Mouse (Mus musculus): Measurements from ENCODE around the gene Epha1. TPM values are rescaled to one million over a fixed set of nuclear protein-coding genes. Genes with fewer than 3 reads are reported as not detected.
A peak's percentile ranks its signal among the peaks of the same experiment; 100 is the strongest.

Gene Epha1
- polyA plus RNA-seq, 1 experiment: 6.3 TPM

GRCm38 (mm10) chr6:42359364-42360147 lies 13.5 kb downstream of the Epha1 start:
- Histone ChIP-seq H3K4me3 (no peak overlapping the region), H3K27me3 (ENCODE audit: control insufficient read depth, insufficient read depth, insufficient read length) (no peaks in the 10 kb centered on the region), H3K36me3 (ENCODE audit: control insufficient read depth, insufficient read depth) (peaks cover 54% of the 10 kb centered on the region), H3K79me2 (ENCODE audit: control insufficient read depth, insufficient read depth) (peaks cover 19% of the 10 kb centered on the region), H3K4me2 (ENCODE audit: low read depth) (no peak overlapping the region), H3ac (ENCODE audit: control insufficient read depth, insufficient read length) (no peak overlapping the region)
- peak; percentile 96 for TF ChIP-seq POLR2AphosphoS2 (IDR thresholded peaks at IDR 0.05; ENCODE audit: insufficient read length, low read depth)
- peak; percentile 52 for TF ChIP-seq POLR2A (IDR thresholded peaks at IDR 0.05; ENCODE audit: insufficient read length, low read depth)
- no peak for TF ChIP-seq REST (IDR thresholded peaks at IDR 0.05; ENCODE audit: insufficient read depth, insufficient read length)
- no peak for TF ChIP-seq TCF3 (IDR thresholded peaks at IDR 0.05; ENCODE audit: insufficient read length, low read depth)

- TF ChIP-seq E2F4 (IDR thresholded peaks at IDR 0.05; ENCODE audit: insufficient read depth): no peak
- no peak for TF ChIP-seq CEBPB (IDR thresholded peaks at IDR 0.05; ENCODE audit: insufficient read depth, poor library complexity, severe bottlenecking)
- peak; percentile 67 for TF ChIP-seq POLR2AphosphoS2 (IDR thresholded peaks at IDR 0.05; ENCODE audit: insufficient read length, low read depth)
- no peak for TF ChIP-seq USF1 (IDR thresholded peaks at IDR 0.05; ENCODE audit: low read depth)
- no peak for TF ChIP-seq TCF12 (IDR thresholded peaks at IDR 0.05; ENCODE audit: insufficient read depth, poor library complexity, severe bottlenecking)
- TF ChIP-seq SRF (IDR thresholded peaks at IDR 0.05; ENCODE audit: control insufficient read depth, insufficient read length, low read depth): no peak
- no peak for TF ChIP-seq TCF3 (IDR thresholded peaks at IDR 0.05; ENCODE audit: insufficient read length, low read depth)
- no peak for TF ChIP-seq REST (IDR thresholded peaks at IDR 0.05; ENCODE audit: insufficient read depth, insufficient read length)
- peak; percentile 41 for TF ChIP-seq POLR2A (IDR thresholded peaks at IDR 0.05; ENCODE audit: insufficient read length, low read depth)
- no peak for TF ChIP-seq MYOD1 (IDR thresholded peaks at IDR 0.05; ENCODE audit: control insufficient read depth in 1 of 3, insufficient read length in 2 of 3, low read depth in 2 of 3)
- TF ChIP-seq MAX (IDR thresholded peaks at IDR 0.05; ENCODE audit: low read depth): no peak
- TF ChIP-seq MYOG (IDR thresholded peaks at IDR 0.05; ENCODE audit: control insufficient read depth in 1 of 3, insufficient read depth in 1 of 3, insufficient read length in 2 of 3, low read depth in 2 of 3): no peak
- H3K4me2 ChIP-seq (ENCODE audit: low read depth): no peak overlapping the region
Observed at GRCm38 (mm10) chr6:42358901-42359300, 14.2 kb downstream of the Epha1 start.

GRCm38 (mm10) chr6:42357901-42358300 lies 15.2 kb downstream of the Epha1 start:
- no peak for TF ChIP-seq MYOD1 (IDR thresholded peaks at IDR 0.05; ENCODE audit: control insufficient read depth in 1 of 3, insufficient read length in 2 of 3, low read depth in 2 of 3)
- TF ChIP-seq POLR2AphosphoS2 (IDR thresholded peaks at IDR 0.05; ENCODE audit: insufficient read length, low read depth): peak; percentile 40
- Histone ChIP-seq H3K79me2 (ENCODE audit: control insufficient read depth, insufficient read depth) (peaks cover 35% of the 10 kb centered on the region), H3K4me3 (no peak overlapping the region), H3K27me3 (ENCODE audit: control insufficient read depth, insufficient read depth, insufficient read length) (no peaks in the 10 kb centered on the region), H3K4me2 (ENCODE audit: low read depth) (no peak overlapping the region), H3ac (ENCODE audit: control insufficient read depth, insufficient read length) (no peak overlapping the region), H3K36me3 (ENCODE audit: control insufficient read depth, insufficient read depth) (peaks cover 64% of the 10 kb centered on the region)

More at GRCm38 (mm10) chr6:42358901-42359300, 14.2 kb downstream of the Epha1 start:
- Histone ChIP-seq H3K79me2 (ENCODE audit: control insufficient read depth, insufficient read depth) (peaks cover 25% of the 10 kb centered on the region), H3K27me3 (ENCODE audit: control insufficient read depth, insufficient read depth, insufficient read length) (no peaks in the 10 kb centered on the region), H3ac (ENCODE audit: control insufficient read depth, insufficient read length) (no peak overlapping the region), H3K4me3 (no peak overlapping the region), H3K36me3 (ENCODE audit: control insufficient read depth, insufficient read depth) (peaks cover 54% of the 10 kb centered on the region)

- peaks cover 45% of the 10 kb centered on the region for H3K79me2 ChIP-seq (ENCODE audit: control insufficient read depth, insufficient read depth)
- no peak for TF ChIP-seq MYOD1 (IDR thresholded peaks at IDR 0.05; ENCODE audit: control insufficient read depth in 1 of 3, insufficient read length in 2 of 3, low read depth in 2 of 3)
- no peak for TF ChIP-seq MAX (IDR thresholded peaks at IDR 0.05; ENCODE audit: low read depth)
- no peak for TF ChIP-seq CEBPB (IDR thresholded peaks at IDR 0.05; ENCODE audit: insufficient read depth, poor library complexity, severe bottlenecking)
- no peak for TF ChIP-seq POLR2A (IDR thresholded peaks at IDR 0.05; ENCODE audit: insufficient read length, low read depth)
- no peak for TF ChIP-seq TCF12 (IDR thresholded peaks at IDR 0.05; ENCODE audit: insufficient read depth, poor library complexity, severe bottlenecking)
- TF ChIP-seq REST (IDR thresholded peaks at IDR 0.05; ENCODE audit: insufficient read depth, insufficient read length): no peak
- TF ChIP-seq USF1 (IDR thresholded peaks at IDR 0.05; ENCODE audit: low read depth): no peak
- TF ChIP-seq TCF3 (IDR thresholded peaks at IDR 0.05; ENCODE audit: insufficient read length, low read depth): no peak
- no peak for TF ChIP-seq E2F4 (IDR thresholded peaks at IDR 0.05; ENCODE audit: insufficient read depth)
- no peak for TF ChIP-seq POLR2AphosphoS2 (IDR thresholded peaks at IDR 0.05; ENCODE audit: insufficient read length, low read depth)
- TF ChIP-seq SRF (IDR thresholded peaks at IDR 0.05; ENCODE audit: control insufficient read depth, insufficient read length, low read depth): no peak
- no peak for TF ChIP-seq MYOG (IDR thresholded peaks at IDR 0.05; ENCODE audit: control insufficient read depth in 1 of 3, insufficient read depth in 1 of 3, insufficient read length in 2 of 3, low read depth in 2 of 3)
- no peak overlapping the region for H3K4me3 ChIP-seq
- H3ac ChIP-seq (ENCODE audit: control insufficient read depth, insufficient read length): no peak overlapping the region
- H3K36me3 ChIP-seq (ENCODE audit: control insufficient read depth, insufficient read depth): peaks cover 74% of the 10 kb centered on the region
- peak overlapping the region; percentile 89 for H3K4me2 ChIP-seq (ENCODE audit: low read depth)
- no peaks in the 10 kb centered on the region for H3K27me3 ChIP-seq (ENCODE audit: control insufficient read depth, insufficient read depth, insufficient read length)
Observed at GRCm38 (mm10) chr6:42356913-42357312, 16.2 kb downstream of the Epha1 start.

All from myocyte (in vitro differentiated cells).